Mouse (Mus musculus) right cerebral cortex, postnatal 36 days (tissue): Measurements from ENCODE around the gene Tspan1.

Source experiments
- DNase-seq, 2 experiments: peaks; one replicate each; pipeline ENCODE4 v3.0.0; 2022; ENCODE audit warnings: low spot score in 2 of 2, mixed read lengths in 1 of 2

The Tspan1 gene

DNA sequence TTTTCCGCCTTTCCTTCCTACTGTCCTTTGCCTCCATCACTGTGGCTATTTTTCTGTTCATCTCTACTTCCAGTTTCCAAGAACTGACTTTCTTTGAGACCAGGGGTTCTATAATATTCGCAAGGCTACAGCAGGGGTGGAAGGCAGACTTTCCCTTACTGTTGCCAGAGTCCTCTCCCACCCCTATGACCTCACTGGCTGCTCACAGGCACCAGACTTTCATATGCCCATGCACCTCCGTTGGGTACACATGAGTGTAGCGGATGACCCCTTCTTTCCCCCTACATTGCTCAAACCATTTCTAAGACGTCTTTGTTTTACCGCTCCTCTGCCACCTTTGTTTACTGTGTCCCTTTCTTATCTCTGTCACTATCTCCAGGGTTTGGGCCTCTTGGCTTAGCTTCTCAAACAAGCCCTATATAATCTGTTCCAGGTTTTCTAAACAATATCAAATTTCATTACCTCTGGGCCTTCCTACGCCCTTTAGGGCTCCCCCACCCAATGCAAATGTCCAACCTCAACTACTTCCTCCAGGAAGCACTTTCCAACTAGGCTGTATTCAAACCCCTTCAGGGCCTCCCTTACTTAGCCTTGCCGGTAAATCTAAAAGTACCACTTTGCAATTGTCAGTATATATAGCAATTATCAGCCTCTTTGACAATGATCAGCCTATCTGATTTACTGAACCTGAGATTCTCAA lies 1.5 kb downstream of the Tspan1 start:
- DNase-seq, result no peak

DNA sequence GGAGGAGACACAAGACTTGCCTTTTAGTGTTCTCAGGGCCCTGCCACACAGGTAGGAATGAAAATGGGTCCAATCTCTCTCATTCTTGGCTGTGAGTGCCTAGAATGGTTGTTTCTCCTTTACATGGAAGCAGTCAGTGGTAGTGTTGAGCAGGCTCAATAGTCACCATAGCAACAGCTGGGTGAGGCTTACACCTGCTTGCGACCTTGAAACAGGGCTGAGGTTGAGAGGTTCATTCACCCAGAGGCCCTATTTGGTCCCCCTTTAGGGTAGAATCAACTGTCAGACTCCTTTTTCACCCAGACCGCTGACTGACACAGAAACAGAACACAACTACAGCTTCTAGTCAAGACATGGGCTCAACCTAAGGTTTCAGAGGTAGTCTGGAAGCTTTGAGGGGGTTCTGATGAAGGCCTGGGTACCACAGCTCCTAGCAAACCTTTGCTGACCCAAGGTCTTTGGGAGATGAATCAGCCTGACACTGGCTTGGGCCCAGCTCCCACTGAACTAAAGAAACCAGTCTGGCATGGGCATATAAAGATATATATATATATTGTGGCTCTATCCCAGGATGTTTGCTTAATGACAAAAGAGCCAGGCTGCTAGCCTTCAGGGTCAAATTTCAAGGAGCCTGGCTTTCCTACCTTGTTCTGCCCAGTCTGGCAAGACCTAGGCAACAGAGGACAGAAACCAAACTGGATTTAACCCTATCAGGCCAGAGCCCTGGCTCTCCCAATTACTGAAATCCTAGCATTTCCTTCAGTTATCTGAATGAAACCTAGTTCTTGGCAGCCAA lies 2.4 kb downstream of the Tspan1 start:
- DNase-seq, result no peak

DNA sequence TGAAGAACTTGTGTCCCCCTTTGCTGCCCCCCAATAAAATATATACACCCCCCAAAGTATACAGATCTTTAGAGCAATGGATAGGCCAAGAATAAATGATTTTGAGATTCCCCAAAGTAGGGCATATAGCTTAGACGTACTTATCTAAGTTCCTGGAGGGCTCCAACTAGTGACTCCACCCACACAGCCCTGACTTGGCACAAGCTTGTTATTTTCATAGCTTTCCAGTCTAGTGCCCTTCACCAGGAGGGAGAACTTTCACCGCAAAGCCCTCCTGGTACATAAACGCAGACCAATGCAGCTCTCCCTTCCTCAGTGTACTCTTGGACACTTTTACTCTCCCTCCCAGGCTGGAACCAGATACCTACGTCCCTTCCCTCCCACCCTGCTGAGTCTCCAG lies 5.3 kb downstream of the Tspan1 start:
- DNase-seq, result no peak

DNA sequence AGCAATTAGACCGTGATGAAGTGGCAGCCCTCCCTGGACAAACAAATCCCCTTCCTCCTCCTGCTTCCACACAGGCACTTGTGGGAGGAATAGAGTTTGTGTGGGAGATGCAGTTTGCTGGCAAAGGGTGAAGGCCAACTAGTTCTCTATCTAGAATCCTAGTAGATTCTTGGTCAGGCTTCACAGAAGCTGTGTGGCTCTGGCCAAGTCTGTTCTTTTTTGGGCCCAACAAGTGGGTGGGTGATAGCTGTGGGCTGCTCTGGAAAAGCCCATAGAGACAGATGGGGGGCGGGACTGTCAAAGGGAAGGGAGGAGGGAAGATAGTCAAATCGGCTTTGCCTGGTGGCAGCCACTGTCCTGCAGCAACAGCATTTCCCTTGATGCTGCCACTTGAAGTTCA lies 6.6 kb downstream of the Tspan1 start:
- DNase-seq, result peak; percentile 71 to 90

DNA sequence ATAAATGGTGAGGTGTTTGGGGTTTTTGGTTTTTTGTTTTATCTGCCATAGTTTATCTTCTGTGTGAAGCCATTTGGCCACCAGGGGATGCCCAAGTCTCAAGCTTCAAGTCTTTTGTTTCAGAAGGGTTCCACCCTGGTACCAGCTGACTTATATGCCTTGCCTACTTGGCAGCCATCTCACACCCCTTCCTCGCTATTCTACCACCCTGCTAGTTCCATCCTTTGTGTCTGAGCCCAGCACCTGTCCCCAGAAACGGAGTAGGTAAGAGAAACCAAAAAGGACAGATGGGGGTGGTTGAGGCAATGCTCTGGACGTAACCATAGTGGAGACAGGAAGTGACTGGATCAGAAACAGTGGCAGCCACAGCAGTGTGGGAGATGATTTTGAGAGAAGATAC lies 7.5 kb downstream of the Tspan1 start:
- DNase-seq, result peak in 1 of 2 experiments; percentile 45

DNA sequence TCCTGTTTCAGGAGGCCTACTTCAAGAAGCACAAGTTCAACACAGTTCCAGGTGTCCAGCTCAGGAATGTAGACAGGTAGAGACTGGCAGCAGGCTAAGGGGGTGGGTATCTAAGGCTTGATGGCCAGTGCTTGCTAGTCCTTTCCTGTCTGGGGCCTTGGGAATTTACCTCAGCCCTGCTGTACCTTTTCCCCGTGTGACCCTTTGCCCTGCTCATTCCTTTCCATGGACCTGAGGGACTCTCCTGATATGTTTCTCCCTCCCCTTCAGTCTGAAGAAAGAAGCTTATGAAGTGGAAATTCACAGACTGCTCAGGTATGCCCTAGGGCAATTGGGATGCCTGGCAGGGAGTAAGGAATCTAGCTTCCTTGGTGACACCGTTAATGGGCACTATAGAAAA lies 9.5 kb downstream of the Tspan1 start:
- no peak for DNase-seq

DNA sequence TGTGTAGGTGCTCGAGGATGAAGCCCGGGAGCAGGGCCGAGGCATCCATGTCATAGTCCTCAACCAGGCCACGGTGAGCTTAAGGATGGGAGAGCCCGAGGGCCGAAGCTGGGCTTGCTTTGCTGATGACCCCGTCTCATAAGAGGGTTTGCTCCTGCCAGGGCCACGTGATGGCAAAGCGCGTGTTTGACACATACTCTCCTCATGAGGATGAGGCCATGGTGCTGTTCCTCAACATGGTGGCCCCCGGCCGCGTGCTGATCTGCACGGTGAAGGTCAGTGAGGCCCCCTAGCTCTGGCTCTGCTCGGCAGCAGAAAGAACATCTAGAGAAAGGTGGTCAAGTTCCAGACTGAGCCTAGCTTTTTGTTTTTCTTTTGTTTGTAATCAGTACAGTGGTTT lies 14.7 kb downstream of the Tspan1 start:
- DNase-seq, result no peak

DNA sequence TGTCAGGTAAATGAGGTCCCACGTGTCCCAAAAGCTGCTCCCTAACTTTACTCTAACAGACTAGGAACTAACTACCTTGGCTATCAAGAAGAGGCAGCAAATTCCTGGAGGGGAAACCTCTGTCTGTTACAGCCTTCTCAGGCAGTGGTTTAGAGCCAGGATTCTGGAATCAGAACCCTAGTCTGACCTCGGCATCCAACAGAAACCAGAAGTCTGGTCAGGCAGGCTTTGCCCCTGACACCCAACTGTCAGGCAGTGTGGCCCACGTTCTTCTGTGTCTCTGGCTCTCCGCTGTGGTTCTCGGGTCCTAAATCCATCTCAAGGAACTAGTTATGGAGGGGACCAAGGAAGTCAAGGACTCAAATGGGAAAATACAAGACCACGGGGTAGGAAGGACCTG lies 16.2 kb downstream of the Tspan1 start, which contains the start of gene Lurap1:
Gene Lurap1 (minus strand): TSS at position 101 of the 400 bp plus-strand sequence.
- no peak for DNase-seq

DNA sequence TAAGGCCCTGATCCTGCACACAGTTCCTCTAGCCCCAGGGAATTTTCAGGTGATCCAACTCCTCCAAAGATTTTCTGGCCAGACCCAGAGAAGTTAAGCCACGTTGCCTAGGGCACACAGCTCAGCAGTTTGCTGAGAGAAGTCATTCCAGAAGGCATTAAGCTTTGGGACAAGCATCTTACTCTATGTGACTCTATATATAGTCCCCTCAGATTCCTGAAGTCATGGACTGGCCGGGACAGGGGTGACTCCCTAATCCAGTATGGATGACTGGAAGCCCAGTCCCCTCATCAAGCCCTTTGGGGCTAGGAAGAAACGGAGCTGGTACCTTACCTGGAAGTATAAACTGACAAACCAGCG lies 16.6 kb downstream of the Tspan1 start:
- DNase-seq, result no peak

DNA sequence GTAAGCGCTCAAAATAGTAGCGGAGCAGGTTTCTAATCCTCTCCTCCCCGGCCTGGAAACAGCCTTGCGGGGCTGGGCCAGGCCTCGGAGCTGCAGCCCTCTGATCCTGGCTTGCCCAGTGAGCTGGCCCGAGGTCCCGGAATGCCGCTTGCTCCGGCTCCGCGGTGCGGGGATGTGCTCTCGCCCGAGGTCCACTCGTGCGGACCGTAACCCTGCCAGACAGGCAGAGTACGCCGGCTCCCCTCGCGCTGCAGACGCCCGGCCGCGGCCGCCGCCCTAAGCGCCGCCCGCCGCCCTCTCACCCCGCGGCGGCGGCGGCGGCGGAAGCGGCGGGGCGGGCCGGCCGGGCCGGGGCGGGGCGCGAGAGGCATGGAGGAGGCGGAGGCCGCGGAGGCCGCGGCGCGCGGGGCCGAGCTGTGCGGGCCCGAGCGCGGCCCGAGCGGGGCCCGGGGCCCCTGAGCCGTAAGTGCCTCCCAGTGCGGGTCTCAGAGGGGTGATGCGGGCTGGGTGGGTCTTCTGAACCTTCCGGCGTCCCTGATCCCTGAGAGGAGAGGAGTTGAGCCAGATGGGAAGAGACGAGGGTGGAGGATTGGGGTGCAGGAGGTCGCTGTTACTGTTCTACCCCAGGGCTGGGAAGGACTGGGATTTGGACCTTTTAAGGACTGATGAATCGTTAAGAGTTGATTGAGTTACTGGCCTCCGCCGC lies 17.1 kb downstream of the Tspan1 start:
- DNase-seq, result no peak

DNA sequence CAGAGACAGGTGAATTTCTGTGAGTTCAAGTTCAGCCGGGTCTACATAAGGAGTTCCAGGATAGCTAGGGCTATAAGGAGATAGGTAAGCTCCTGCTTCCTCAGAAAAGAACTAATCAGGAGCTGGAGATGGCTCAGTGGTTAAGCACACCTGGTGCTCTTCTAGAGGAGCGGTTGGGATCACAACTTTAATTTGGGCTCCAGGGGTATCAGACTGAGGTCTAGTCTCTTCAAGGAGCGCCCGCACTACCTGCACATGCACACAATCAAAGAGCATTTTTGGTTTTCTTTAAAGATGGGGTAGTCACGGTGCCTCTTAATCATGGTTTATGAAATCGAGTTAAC lies 17.6 kb downstream of the Tspan1 start:
- no peak for DNase-seq

DNA sequence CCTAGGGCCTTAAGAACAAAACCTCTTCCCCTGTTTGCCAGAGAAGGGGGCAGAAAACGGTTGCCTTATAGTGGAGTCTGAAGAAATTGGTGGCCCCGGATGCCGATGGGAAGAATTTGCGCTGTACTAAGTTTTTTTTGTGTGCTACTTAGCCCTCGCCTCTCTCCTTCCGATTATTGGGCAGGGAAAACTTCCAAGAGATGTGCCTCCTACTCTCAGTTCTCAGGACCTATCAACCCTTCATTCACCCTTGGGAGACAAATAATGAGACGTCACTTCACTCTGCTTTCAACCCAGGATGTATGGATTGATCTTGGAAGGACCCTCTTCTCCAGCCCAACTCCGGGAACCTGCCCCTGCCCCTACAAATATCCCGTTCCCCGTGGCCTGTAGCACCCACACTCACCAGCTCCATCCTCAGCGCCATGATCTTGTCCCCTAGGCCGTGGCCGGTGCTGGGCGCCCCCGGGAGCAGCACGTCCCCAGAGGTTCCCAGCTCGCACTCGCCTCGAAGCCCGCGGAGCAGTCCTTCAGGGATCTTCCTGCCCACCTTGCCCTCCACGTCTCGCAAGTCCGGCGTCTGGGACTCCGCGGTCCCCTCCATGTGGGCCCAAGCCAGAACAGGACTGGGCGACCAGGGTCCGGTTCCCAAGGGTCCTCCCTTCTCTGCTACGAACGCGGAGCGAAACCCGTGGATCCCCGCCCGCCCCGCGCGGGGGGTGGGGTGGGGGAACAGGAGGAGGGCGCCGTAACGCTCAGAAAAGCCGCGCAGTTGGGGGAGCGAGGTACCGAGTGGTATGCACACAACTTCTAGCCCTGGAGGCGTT lies 23.3 kb downstream of the Tspan1 start:
- DNase-seq, result peak; percentile 55 to 58

DNA sequence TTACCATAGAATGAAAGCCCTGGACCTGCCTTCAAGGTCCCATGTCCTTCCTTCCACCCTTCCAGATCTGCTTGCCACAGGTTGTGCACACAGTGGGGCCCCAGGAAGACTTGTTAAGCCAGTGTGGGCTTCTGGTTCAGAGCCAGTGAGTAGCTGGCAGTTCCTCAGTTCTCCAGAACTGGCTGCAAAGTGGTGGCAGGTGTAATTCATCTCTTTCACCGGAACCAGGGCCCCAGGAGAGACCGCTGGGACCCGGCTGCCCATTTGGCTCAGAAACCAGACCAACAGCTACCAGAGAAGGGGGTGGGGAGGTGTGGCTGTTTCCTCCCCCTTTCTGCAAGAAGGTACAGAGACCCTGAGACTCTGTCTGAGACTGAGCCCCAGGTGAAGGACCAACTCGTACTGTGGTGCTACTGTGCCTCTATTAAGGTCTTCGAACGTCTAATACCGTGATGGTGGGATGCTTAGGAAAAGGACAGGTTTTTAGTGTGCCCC lies 24.0 kb downstream of the Tspan1 start:
- no peak for DNase-seq

DNA sequence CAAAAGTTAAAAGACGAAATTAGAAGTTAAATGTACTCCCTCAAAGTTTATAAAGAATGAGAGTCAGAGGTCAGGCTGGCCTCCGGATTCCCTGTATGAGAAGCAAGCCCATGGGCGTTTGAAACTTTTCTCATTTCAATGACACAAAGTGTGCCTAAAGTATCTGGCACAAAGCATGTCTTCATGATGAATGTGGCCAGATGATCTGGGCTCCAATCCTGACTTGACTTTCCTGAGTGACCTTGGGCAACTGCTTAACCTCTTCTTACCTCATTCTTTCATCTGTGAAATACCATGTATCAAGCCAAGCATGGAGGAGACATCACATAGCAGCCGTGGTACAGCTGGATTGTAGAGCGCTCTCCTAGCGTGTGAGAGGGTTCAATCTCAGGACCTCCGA lies 25.1 kb downstream of the Tspan1 start:
- no peak for DNase-seq

DNA sequence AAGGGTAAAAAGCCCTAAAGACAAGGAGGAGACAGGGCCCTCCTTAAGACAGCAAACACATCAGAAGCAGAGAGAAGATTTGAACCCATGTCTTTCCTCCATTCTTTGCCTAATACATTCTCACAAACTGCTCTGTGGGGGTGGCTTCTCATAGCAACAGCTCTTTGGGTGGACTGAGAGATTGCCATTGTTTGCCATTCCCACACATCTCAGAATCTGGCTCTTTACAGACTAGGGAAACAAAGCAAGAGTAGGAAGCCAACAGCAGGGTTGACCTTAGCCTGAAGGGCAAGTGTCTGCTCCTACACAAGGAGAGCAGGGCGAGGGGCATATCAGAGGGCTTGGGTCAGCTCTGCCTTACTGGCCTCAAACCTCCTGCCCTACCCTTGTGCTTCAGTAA lies 25.7 kb downstream of the Tspan1 start:
- DNase-seq, result no peak

DNA sequence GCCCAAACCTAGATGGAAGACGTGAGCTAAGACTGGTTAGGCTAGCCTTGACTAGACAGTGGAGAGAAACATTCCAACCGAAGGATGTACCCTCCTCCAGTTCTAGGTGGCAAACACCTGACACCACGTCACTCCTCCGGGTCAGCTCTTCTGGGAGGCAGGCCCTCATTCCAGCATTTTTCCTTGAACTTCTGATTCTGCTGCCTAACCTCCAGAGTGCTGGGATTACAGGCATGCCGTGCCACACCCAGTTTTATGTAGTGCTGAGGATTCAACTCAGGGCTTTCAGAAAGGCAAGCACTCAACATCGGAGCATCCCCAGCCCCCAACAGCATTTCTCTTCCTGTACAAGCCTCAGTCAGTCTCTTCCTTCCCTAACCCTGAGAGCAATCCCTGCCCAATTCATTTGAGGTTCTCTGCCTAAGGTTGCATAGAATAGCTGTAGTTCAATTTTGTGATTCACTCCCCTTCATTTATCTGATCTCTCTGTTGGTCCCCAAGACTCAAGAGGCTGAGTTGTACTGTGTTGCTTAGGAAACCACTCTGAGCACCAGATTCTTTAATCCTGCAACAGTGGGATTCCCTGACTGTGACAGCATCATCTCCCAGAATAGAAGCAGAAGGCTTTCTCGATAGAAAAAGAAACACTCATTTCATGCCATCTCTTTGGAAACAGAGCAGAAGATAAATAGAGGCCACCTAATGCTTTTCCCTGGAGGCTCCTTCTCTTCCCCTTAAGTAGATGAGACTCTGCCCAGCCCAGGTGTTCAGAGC lies 26.4 kb downstream of the Tspan1 start:
- DNase-seq, result peak in 1 of 2 experiments; percentile 36

DNA sequence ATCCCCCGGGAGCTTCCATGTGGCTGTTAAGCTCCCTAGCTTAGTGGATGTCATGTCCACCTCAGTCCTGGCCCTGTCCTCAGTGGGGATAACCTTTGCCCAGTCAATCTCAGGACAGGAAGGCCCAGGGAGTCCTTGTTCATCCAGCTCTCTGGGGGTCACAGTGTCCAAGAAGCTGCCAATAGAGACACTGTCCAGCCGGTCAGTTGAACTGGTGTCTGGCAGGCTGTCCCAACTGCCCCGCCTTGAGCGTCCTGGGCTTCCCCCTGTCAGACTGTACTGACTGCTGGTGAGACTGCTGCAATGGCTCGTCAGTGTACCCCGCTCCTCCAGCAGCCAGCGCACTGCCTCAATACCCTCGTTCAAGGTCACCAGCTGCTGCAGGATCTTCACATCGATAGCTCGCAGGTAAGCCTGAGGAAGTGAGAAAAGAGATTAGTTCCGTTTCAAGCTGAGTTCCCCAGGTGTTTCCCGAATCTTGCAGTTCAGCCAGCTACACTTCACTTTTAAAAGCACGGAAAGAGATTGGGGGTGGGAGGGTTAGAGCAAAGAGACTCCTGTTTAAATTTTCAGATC lies 29.9 kb downstream of the Tspan1 start:
- DNase-seq, result no peak

DNA sequence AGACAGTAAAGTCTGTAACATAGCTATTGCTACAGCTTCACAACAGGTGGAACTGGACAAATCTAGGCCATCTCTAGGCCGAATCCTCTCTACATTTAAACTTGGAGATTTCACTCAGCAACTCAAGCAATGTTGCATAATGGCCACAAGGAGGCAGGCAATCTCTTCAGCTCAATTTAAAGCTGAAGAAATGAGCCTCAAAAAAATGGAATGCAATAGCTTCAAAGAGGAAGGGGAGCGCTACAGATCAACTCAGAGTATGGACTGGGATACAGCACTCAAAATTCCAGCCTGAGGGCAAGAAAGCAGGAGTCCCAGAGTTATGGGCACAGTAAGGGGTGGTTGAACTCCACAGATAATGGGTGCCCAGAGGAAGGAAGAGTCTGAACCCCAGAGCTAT lies 32.4 kb downstream of the Tspan1 start:
- DNase-seq, result no peak

DNA sequence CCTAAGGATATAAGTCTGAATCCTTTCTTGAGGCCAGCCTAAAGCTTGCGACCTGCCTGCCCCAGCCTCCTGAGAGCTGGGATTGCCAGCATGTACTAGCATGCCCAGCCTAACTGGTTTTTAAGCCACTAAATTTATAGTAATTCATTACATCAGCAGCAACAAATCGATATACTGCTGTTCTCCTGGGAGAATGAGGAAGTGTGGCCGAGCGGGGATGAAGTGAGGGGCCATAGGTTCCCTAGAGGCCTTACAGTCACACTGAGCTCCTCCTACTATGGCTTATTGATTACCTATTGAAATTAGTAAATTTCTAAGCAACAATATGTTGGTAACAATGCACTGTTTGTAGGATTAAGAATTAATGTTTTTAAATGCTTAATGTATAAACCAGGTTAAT lies 34.3 kb downstream of the Tspan1 start:
- no peak for DNase-seq

DNA sequence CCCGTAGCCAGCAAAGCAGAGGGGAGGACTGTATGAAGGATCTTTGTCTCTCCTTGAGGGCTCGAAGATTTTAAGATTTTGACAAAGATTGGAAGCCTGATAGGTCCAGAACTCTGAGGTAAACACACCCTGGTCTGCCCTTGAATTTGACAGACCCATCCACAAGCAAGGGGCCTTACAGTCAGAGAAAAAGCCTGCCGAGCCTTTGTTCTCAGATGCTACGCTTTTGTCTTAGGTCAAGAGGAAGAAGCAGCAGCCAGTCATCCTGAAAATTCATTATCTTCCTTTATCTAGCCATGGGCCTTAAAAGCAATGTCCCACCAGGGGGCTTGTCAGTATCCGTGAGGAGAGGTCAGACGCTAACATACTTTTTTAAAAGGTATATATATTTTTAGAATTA lies 39.4 kb downstream of the Tspan1 start:
- DNase-seq, result no peak
